Mouse (Mus musculus) midbrain, embryonic 12.5 days (tissue): ENCODE data around the gene Ube2v1. TPM values are rescaled to one million over a fixed set of nuclear protein-coding genes. Genes with fewer than 3 reads are reported as not detected.
"Not testable (repeated sequence)": the region's sequence is repeated elsewhere in the genome, so short reads cannot be mapped to it uniquely, and the experiment has no call there.

Source experiments
- ATAC-seq: fragments of 200-750 bp; cut with Nextera tagmentation; 2 replicates; pipeline ENCODE4 v1.8.0; 2017; ENCODE audit warnings: low read depth, moderate TSS enrichment, moderate library complexity; ENCODE audit not compliant: low FRiP score
- H3K27ac ChIP-seq: fragments of 300-500 bp; sonication (generic); replicated peaks from 2 replicates; pipeline ENCODE4 v1.5.1; 2016; ENCODE audit warnings: mild to moderate bottlenecking
- H3K27me3 ChIP-seq: fragments of 300-500 bp; sonication (generic); 2 replicates; pipeline ENCODE4 v1.6.1; 2016; ENCODE audit warnings: mild to moderate bottlenecking
- H3K36me3 ChIP-seq: fragments of 300-500 bp; sonication (generic); 2 replicates; pipeline ENCODE4 v1.6.1; 2016
- H3K4me1 ChIP-seq: fragments of 300-500 bp; sonication (generic); 2 replicates; pipeline ENCODE4 v1.6.1; 2016
- H3K4me2 ChIP-seq: fragments of 300-500 bp; sonication (generic); replicated peaks from 2 replicates; pipeline ENCODE4 v1.6.1; 2016; ENCODE audit warnings: mild to moderate bottlenecking, moderate library complexity
- H3K4me3 ChIP-seq: fragments of 300-500 bp; sonication (generic); 2 replicates; pipeline ENCODE4 v1.5.1; 2016; ENCODE audit warnings: mild to moderate bottlenecking
- H3K9ac ChIP-seq: fragments of 300-500 bp; sonication (generic); replicated peaks from 2 replicates; pipeline ENCODE4 v1.6.1; 2016; ENCODE audit warnings: mild to moderate bottlenecking, moderate library complexity
- H3K9me3 ChIP-seq: fragments of 300-500 bp; sonication (generic); 2 replicates; pipeline ENCODE4 v1.6.1; 2016; ENCODE audit warnings: mild to moderate bottlenecking
- WGBS: fragments of 180-500 bp; shearing (Covaris S2); methylation state at CpG from one replicate; pipeline ENCODE4 v1.1.7; 2016; 5-methylcytosine and 5-hydroxymethylcytosine counted together
- polyA plus RNA-seq: library from polyadenylated mRNA; unstranded; fragments of >200 nt; fragmentation: Nextera tagmentation; extraction: Ambion mirVana; gene quantifications from 2 replicates; pipeline ENCODE4 v1.2.1, GENCODE M21; 2016

Ube2v1 gene
- polyA plus RNA-seq, 1 experiment from 2014 or later: 322 TPM

GRCm38 (mm10) chr2:167613335-167613734 lies 18.6 kb downstream of the Ube2v1 start:
- not testable (repeated sequence) for H3K27me3 ChIP-seq, H3K9me3 ChIP-seq, H3K27ac ChIP-seq, ATAC-seq, H3K9ac ChIP-seq, H3K4me3 ChIP-seq, H3K4me2 ChIP-seq, H3K4me1 ChIP-seq
- 94% methylated on average over 7 of the region's 7 CpGs for WGBS
- peaks cover 74% of the 10 kb centered on the region for H3K36me3 ChIP-seq

DNA sequence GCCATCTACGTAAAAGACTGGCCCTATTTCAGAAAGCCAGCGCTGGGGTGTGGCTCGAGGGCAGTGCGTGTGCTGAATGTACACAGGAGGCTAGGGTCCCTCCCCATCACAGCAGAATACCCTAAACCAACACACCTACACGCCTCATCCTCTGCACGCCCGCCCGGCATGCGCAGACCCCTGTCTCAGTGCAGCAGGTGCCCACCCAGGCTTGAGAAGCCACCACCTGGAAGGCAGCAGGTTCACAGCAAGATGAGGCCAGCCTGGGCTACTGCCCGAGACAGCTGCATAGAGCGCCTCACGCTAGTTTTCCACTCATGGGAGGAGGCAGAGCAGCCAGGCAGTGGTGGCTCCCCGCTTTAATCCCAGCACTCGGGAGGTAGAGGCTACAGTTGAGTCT lies 19.8 kb downstream of the Ube2v1 start:
- no peaks in the 10 kb centered on the region for H3K9me3 ChIP-seq
- peaks cover 75% of the 10 kb centered on the region for H3K36me3 ChIP-seq
- H3K4me3 ChIP-seq: no peak overlapping the region
- 96% methylated on average over 14 of the region's 14 CpGs for WGBS
- H3K27ac ChIP-seq: no peak overlapping the region
- no peak for ATAC-seq
- no peaks in the 10 kb centered on the region for H3K4me1 ChIP-seq
- no peak overlapping the region for H3K9ac ChIP-seq
- no peaks in the 10 kb centered on the region for H3K27me3 ChIP-seq
- H3K4me2 ChIP-seq: no peak overlapping the region

DNA sequence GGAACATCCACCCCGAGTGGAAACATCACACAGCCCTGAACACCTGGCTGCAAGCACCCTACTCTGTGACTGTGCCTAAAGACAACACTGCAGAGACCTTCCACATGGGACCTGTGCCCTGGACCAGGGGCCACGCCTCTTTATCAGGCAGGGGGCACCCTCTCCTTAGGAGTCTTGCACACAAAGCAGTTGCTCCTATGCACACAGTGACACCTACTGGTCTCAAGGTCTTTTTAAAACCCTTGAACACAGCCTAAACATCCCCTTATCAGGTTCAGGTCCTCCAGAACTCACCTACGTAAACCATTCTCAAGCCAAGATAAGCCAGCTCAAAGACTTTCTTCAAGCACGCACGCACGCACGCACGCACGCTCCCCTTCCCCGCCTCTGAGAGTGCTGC lies 20.6 kb downstream of the Ube2v1 start:
- no peak overlapping the region for H3K4me2 ChIP-seq
- no peaks in the 10 kb centered on the region for H3K27me3 ChIP-seq
- peaks cover 75% of the 10 kb centered on the region for H3K36me3 ChIP-seq
- 94% methylated on average over 10 of the region's 10 CpGs for WGBS
- no peak overlapping the region for H3K9ac ChIP-seq
- no peaks in the 10 kb centered on the region for H3K9me3 ChIP-seq
- H3K27ac ChIP-seq: no peak overlapping the region
- no peak for ATAC-seq
- H3K4me3 ChIP-seq: no peak overlapping the region
- no peaks in the 10 kb centered on the region for H3K4me1 ChIP-seq

DNA sequence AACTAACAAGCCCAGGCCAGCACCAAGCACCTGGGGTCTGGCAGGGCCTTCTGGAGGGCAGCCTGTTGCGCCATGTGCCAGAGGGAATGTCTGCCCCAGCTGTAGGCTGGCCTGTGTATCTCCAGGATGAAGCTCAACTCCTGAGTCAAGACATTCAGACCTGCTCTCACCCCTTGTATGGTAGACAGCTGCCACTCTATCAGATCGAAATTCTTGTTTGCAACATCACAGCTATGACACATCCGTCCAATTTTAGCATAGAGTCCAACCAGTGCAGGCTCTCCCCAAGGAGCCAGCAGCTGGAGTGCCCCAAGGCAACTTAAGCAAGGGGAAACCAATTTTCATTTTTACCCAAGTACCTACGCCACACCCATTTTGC lies 25.2 kb downstream of the Ube2v1 start:
- Histone ChIP-seq H3K4me1 (peaks cover 2% of the 10 kb centered on the region; the same call in 1 of the 2 replicates), H3K27ac (no peak overlapping the region), H3K4me2 (no peak overlapping the region), H3K4me3 (no peak overlapping the region), H3K36me3 (peaks cover 30% of the 10 kb centered on the region), H3K9ac (no peak overlapping the region), H3K9me3 (no peaks in the 10 kb centered on the region), H3K27me3 (0 out of 2 replicates have a peak, but pooled peaks cover 6% of the 10 kb centered on the region)
- 90% methylated on average over 4 of the region's 4 CpGs for WGBS
- no peak for ATAC-seq

GRCm38 (mm10) chr2:167605817-167606744 lies 25.8 kb downstream of the Ube2v1 start:
- Histone ChIP-seq H3K4me1 (peaks cover 2% of the 10 kb centered on the region; the same call in 1 of the 2 replicates), H3K36me3 (peaks cover 30% of the 10 kb centered on the region), H3K27ac (no peak overlapping the region), H3K9ac (no peak overlapping the region), H3K27me3 (0 out of 2 replicates have a peak, but pooled peaks cover 6% of the 10 kb centered on the region), H3K4me2 (no peak overlapping the region), H3K9me3 (no peaks in the 10 kb centered on the region), H3K4me3 (no peak overlapping the region)
- WGBS: 82% methylated on average over 17 of the region's 17 CpGs
- no peak for ATAC-seq

DNA sequence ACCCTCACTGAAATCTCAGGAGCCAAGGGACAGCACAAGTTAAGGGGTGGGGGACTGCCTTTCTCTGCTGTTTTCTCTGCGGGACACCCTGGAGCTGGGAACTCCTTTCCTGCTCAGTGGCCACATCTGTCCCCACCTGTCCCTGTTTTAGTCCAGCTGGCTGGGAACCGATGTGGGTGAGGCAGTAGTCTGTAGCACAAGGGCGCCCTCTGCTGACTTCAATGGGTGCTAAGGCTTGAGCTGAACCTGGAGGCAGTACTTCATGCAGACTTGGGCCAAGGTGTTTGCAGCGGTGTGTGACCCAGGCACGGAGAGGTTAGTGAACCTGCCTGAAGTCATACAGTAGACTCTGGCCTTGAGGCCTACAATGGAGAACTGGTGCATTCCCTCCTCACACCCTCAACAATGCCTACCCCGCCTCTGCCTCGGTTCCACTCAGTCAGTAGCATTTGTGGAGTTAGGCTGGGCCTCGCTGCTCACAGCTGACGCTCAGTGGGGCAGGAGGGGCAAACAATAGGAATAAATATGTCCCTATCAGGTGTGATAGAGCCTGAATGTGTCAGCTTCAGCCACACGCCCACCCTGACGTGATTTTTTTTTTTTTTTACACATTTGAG lies 26.6 kb downstream of the Ube2v1 start:
- Histone ChIP-seq H3K27me3 (0 out of 2 replicates have a peak, but pooled peaks cover 6% of the 10 kb centered on the region), H3K9me3 (no peaks in the 10 kb centered on the region), H3K9ac (no peak overlapping the region), H3K4me1 (peaks cover 2% of the 10 kb centered on the region; the same call in 1 of the 2 replicates), H3K27ac (no peak overlapping the region), H3K36me3 (peaks cover 27% of the 10 kb centered on the region), H3K4me3 (no peak overlapping the region), H3K4me2 (no peak overlapping the region)
- ATAC-seq: peak; percentile 80
- 29% methylated on average over 11 of the region's 11 CpGs for WGBS

- Histone ChIP-seq H3K4me3 (no peak overlapping the region), H3K4me2 (no peak overlapping the region), H3K9ac (no peak overlapping the region), H3K36me3 (peaks cover 14% of the 10 kb centered on the region), H3K4me1 (peaks cover 2% of the 10 kb centered on the region; the same call in 1 of the 2 replicates), H3K9me3 (no peaks in the 10 kb centered on the region), H3K27me3 (peaks cover 10% of the 10 kb centered on the region), H3K27ac (no peak overlapping the region)
- ATAC-seq: no peak
- WGBS: 47% methylated on average over 5 of the region's 5 CpGs
These were observed 28.9 kb downstream of the Ube2v1 start for GRCm38 (mm10) chr2:167602978-167603377.

DNA sequence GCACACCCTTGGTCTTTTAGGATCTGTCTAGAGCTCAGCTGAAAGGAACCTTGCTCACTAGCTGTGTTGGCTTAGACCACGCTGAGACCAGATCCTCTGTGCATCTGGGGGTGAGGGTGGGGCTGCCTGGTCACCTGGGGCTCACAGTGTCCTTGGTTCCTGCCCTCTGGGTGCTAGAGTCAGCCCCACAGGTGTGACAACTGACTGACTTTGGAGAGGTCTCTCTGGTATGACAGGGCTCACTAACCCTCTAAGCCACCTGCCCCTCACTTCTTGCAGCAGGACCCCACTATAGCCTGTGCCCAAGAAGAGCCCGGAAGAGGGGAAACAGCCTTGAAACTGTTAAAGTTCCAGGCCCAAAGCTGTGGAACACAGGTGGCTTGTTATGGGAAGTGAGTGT lies 29.5 kb downstream of the Ube2v1 start:
- Histone ChIP-seq H3K9ac (no peak overlapping the region), H3K4me2 (no peak overlapping the region), H3K4me1 (peaks cover 6% of the 10 kb centered on the region), H3K27ac (no peak overlapping the region), H3K36me3 (peaks cover 11% of the 10 kb centered on the region; the same call in 1 of the 2 replicates), H3K9me3 (no peaks in the 10 kb centered on the region), H3K27me3 (peaks cover 13% of the 10 kb centered on the region), H3K4me3 (no peak overlapping the region)
- no peak for ATAC-seq
- 77% methylated on average over 2 of the region's 2 CpGs for WGBS

GRCm38 (mm10) chr2:167600481-167600995 lies 31.4 kb downstream of the Ube2v1 start:
- no peak overlapping the region for H3K4me3 ChIP-seq
- H3K27me3 ChIP-seq: peaks cover 30% of the 10 kb centered on the region
- no peaks in the 10 kb centered on the region for H3K9me3 ChIP-seq
- no peaks in the 10 kb centered on the region for H3K36me3 ChIP-seq
- WGBS: 77% methylated on average over 8 of the region's 8 CpGs
- no peak overlapping the region for H3K4me2 ChIP-seq
- H3K9ac ChIP-seq: no peak overlapping the region
- peaks cover 16% of the 10 kb centered on the region for H3K4me1 ChIP-seq
- no peak overlapping the region for H3K27ac ChIP-seq
- ATAC-seq: no peak

DNA sequence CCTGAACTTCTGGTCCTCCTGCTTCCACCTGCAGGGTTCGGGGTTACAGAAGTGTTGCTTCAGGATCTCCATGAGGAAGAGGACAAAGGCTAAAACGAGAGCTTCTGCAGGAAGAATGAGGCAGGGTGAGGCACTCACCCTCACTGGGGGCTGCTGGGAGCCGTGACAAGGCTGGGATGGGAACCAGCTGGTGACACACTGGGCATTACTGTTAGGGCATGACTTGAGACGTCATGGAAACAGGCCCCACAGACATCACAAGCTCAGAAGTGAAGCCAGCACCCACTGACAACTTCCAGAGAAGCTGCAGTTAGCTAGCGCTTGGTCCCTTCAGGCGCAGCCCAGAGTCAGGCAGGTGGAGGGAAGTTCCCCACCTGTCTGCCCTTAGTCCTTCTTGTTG lies 32.0 kb downstream of the Ube2v1 start:
- WGBS: 68% methylated on average over 6 of the region's 6 CpGs
- Histone ChIP-seq H3K4me2 (no peak overlapping the region), H3K9me3 (no peaks in the 10 kb centered on the region), H3K27ac (no peak overlapping the region), H3K9ac (no peak overlapping the region), H3K4me1 (peaks cover 14% of the 10 kb centered on the region), H3K27me3 (peaks cover 31% of the 10 kb centered on the region), H3K36me3 (no peaks in the 10 kb centered on the region), H3K4me3 (no peak overlapping the region)
- ATAC-seq: no peak

DNA sequence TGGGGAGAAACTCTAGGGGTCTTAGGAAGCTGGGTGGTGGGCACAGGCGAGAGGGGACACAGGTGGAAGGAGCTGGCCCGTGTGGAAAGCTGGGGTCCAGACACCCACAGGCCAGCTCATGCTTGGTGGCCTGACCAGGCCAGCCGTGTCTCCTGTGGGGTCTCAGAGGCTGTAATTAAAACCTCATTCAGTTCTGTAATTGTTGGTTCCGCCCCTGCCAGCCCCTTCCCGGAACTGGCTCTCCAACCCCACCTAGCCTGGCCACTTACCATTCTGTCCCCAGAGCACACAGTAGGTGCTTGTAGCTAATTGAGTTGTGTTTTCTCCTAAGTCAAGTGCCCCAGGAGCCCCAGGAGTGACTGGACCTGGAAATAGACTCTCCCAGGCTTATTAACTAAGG lies 32.7 kb downstream of the Ube2v1 start:
- Histone ChIP-seq H3K36me3 (no peaks in the 10 kb centered on the region), H3K9ac (no peak overlapping the region), H3K27ac (no peak overlapping the region), H3K27me3 (peaks cover 26% of the 10 kb centered on the region), H3K4me1 (peaks cover 21% of the 10 kb centered on the region), H3K4me3 (no peak overlapping the region), H3K4me2 (no peak overlapping the region), H3K9me3 (no peaks in the 10 kb centered on the region)
- WGBS: 75% methylated on average over 5 of the region's 5 CpGs
- ATAC-seq: no peak
